Mouse (Mus musculus) stomach, embryonic 15.5 days (tissue): ENCODE data around the gene Galk1. TPM values are rescaled to one million over a fixed set of nuclear protein-coding genes. Genes with fewer than 3 reads are reported as not detected.

ENCODE experiments used
- ATAC-seq: fragments of 200-750 bp; cut with Nextera tagmentation; 2 replicates; pipeline ENCODE4 v1.8.0; 2017; ENCODE audit warnings: low read depth, moderate number of reproducible peaks, moderate TSS enrichment; ENCODE audit not compliant: insufficient read depth, low FRiP score
- H3K27ac ChIP-seq: fragments of 300-500 bp; sonication (generic); 2 replicates; pipeline ENCODE4 v1.5.1; 2015; ENCODE audit warnings: mild to moderate bottlenecking, inconsistent platforms
- H3K27me3 ChIP-seq: fragments of 300-500 bp; sonication (generic); replicated peaks from 2 replicates; pipeline ENCODE4 v1.6.1; 2015; ENCODE audit warnings: inconsistent platforms
- H3K36me3 ChIP-seq: fragments of 300-500 bp; sonication (generic); 2 replicates; pipeline ENCODE4 v1.6.1; 2015; ENCODE audit warnings: inconsistent platforms
- H3K4me1 ChIP-seq: fragments of 300-500 bp; sonication (generic); 2 replicates; pipeline ENCODE4 v1.6.1; 2015; ENCODE audit warnings: inconsistent platforms
- H3K4me2 ChIP-seq: fragments of 300-500 bp; sonication (generic); 2 replicates; pipeline ENCODE4 v1.6.1; 2015; ENCODE audit warnings: mild to moderate bottlenecking, inconsistent platforms
- H3K4me3 ChIP-seq: fragments of 300-500 bp; sonication (generic); replicated peaks from 2 replicates; pipeline ENCODE4 v1.5.1; 2015; ENCODE audit warnings: inconsistent platforms
- H3K9ac ChIP-seq: fragments of 300-500 bp; sonication (generic); 2 replicates; pipeline ENCODE4 v1.6.1; 2015; ENCODE audit warnings: inconsistent platforms
- H3K9me3 ChIP-seq: fragments of 300-500 bp; sonication (generic); 2 replicates; pipeline ENCODE4 v1.6.1; 2016; ENCODE audit warnings: inconsistent platforms
- WGBS: fragments of 180-500 bp; shearing (Covaris S2); methylation state at CpG from one replicate; pipeline ENCODE4 v1.1.7; 2015; 5-methylcytosine and 5-hydroxymethylcytosine counted together
- polyA plus RNA-seq: library from polyadenylated mRNA; unstranded; fragments of >200 nt; fragmentation: Nextera tagmentation; extraction: Ambion mirVana; gene quantifications from 2 replicates; pipeline ENCODE4 v1.2.1, GENCODE M21; 2015

Gene Galk1
- polyA plus RNA-seq, 1 experiment from 2014 or later, result 186 TPM

- no peak overlapping the region for H3K4me3 ChIP-seq
- H3K36me3 ChIP-seq, result peaks cover 13% of the 10 kb centered on the region; the same call in 1 of the 2 replicates
- no peaks in the 10 kb centered on the region for H3K27me3 ChIP-seq
- ATAC-seq, result no peak
- no peaks in the 10 kb centered on the region for H3K9me3 ChIP-seq
- no peak overlapping the region for H3K4me2 ChIP-seq
- no peak overlapping the region for H3K9ac ChIP-seq
- H3K27ac ChIP-seq, result no peak overlapping the region
- 85% methylated on average over 28 of the region's 28 CpGs for whole genome bisulfite sequencing
- H3K4me1 ChIP-seq, result peaks cover 18% of the 10 kb centered on the region
Measured at GRCm38 (mm10) chr11:116007095-116007850, 5.2 kb downstream of the Galk1 start.

GRCm38 (mm10) chr11:116005701-116006419 lies 6.7 kb downstream of the Galk1 start:
- Histone ChIP-seq H3K9me3 (no peaks in the 10 kb centered on the region), H3K9ac (0 out of 2 replicates have a peak overlapping the region, but pooled peaks have one; percentile 4), H3K4me1 (peaks cover 12% of the 10 kb centered on the region), H3K27me3 (no peaks in the 10 kb centered on the region), H3K36me3 (peaks cover 13% of the 10 kb centered on the region; the same call in 1 of the 2 replicates), H3K4me2 (peak overlapping the region; percentile 52), H3K4me3 (no peak overlapping the region), H3K27ac (peak overlapping the region; percentile 62; the same call in 1 of the 2 replicates)
- no peak; the same call in none of the 2 replicates for ATAC-seq
- WGBS, result 63% methylated on average over 9 of the region's 9 CpGs

- no peaks in the 10 kb centered on the region for H3K9me3 ChIP-seq
- no peaks in the 10 kb centered on the region for H3K27me3 ChIP-seq
- peak overlapping the region; percentile 62 for H3K27ac ChIP-seq
- H3K4me3 ChIP-seq, result peak overlapping the region; percentile 38
- 6% methylated on average over 54 of the region's 54 CpGs for WGBS
- ATAC-seq, result peak; percentile 79
- peaks cover 11% of the 10 kb centered on the region; the same call in 1 of the 2 replicates for H3K36me3 ChIP-seq
- peaks cover 11% of the 10 kb centered on the region for H3K4me1 ChIP-seq
- peak overlapping the region; percentile 52 for H3K4me2 ChIP-seq
- H3K9ac ChIP-seq, result peak overlapping the region; percentile 4; the same call in 1 of the 2 replicates
Measured at GRCm38 (mm10) chr11:116004840-116005700, 7.4 kb downstream of the Galk1 start.

GRCm38 (mm10) chr11:116004186-116004823 lies 8.2 kb downstream of the Galk1 start:
- peaks cover 11% of the 10 kb centered on the region for H3K4me1 ChIP-seq
- H3K9ac ChIP-seq, result no peak overlapping the region; the same call in 1 of the 2 replicates
- peaks cover 10% of the 10 kb centered on the region; the same call in 1 of the 2 replicates for H3K36me3 ChIP-seq
- H3K27me3 ChIP-seq, result no peaks in the 10 kb centered on the region
- ATAC-seq, result no peak
- peak overlapping the region; percentile 62 for H3K27ac ChIP-seq
- H3K9me3 ChIP-seq, result no peaks in the 10 kb centered on the region
- H3K4me2 ChIP-seq, result peak overlapping the region; percentile 52
- WGBS, result 31% methylated on average over 8 of the region's 8 CpGs
- H3K4me3 ChIP-seq, result peak overlapping the region; percentile 38

- H3K9me3 ChIP-seq, result no peaks in the 10 kb centered on the region
- no peak for ATAC-seq
- WGBS, result 84% methylated on average over 3 of the region's 3 CpGs
Measured at GRCm38 (mm10) chr11:116002894-116003293, 9.6 kb downstream of the Galk1 start.

GRCm38 (mm10) chr11:116001725-116002124 lies 10.8 kb downstream of the Galk1 start:
- Histone ChIP-seq H3K9me3 (no peaks in the 10 kb centered on the region), H3K9ac (no peak overlapping the region), H3K4me1 (peaks cover 11% of the 10 kb centered on the region), H3K27ac (no peak overlapping the region), H3K27me3 (no peaks in the 10 kb centered on the region), H3K36me3 (no peaks in the 10 kb centered on the region), H3K4me3 (no peak overlapping the region), H3K4me2 (no peak overlapping the region)
- ATAC-seq, result no peak
- WGBS, result 73% methylated on average over 6 of the region's 6 CpGs

More at GRCm38 (mm10) chr11:116002894-116003293, 9.6 kb downstream of the Galk1 start:
- H3K4me2 ChIP-seq, result no peak overlapping the region
- 0 out of 2 replicates have a peak, but pooled peaks cover 7% of the 10 kb centered on the region for H3K36me3 ChIP-seq
- H3K27me3 ChIP-seq, result no peaks in the 10 kb centered on the region
- no peak overlapping the region for H3K4me3 ChIP-seq
- H3K4me1 ChIP-seq, result peaks cover 11% of the 10 kb centered on the region
- no peak overlapping the region for H3K27ac ChIP-seq
- no peak overlapping the region for H3K9ac ChIP-seq

GRCm38 (mm10) chr11:116000607-116001006 lies 11.9 kb downstream of the Galk1 start:
- no peak for ATAC-seq
- WGBS, result 50% methylated on average over 10 of the region's 10 CpGs

GRCm38 (mm10) chr11:115999538-116000143 lies 12.9 kb downstream of the Galk1 start:
- Histone ChIP-seq H3K9ac (no peak overlapping the region), H3K4me2 (no peak overlapping the region), H3K27me3 (no peaks in the 10 kb centered on the region), H3K27ac (no peak overlapping the region), H3K4me1 (no peaks in the 10 kb centered on the region), H3K9me3 (no peaks in the 10 kb centered on the region), H3K4me3 (no peak overlapping the region), H3K36me3 (no peaks in the 10 kb centered on the region)
- 14% methylated on average over 14 of the region's 14 CpGs for WGBS
- ATAC-seq, result no peak

More at GRCm38 (mm10) chr11:116000607-116001006, 11.9 kb downstream of the Galk1 start:
- Histone ChIP-seq H3K4me3 (no peak overlapping the region), H3K9me3 (no peaks in the 10 kb centered on the region), H3K4me2 (no peak overlapping the region), H3K27ac (no peak overlapping the region), H3K36me3 (no peaks in the 10 kb centered on the region), H3K9ac (no peak overlapping the region), H3K4me1 (peaks cover 5% of the 10 kb centered on the region), H3K27me3 (no peaks in the 10 kb centered on the region)

GRCm38 (mm10) chr11:115999027-115999426 lies 13.5 kb downstream of the Galk1 start:
- Histone ChIP-seq H3K4me3 (no peak overlapping the region), H3K4me1 (no peaks in the 10 kb centered on the region), H3K4me2 (no peak overlapping the region), H3K9ac (no peak overlapping the region), H3K9me3 (no peaks in the 10 kb centered on the region), H3K27ac (no peak overlapping the region), H3K27me3 (no peaks in the 10 kb centered on the region), H3K36me3 (no peaks in the 10 kb centered on the region)
- WGBS, result 51% methylated on average over 7 of the region's 7 CpGs
- ATAC-seq, result no peak

GRCm38 (mm10) chr11:115997662-115998061 lies 14.9 kb downstream of the Galk1 start:
- H3K9me3 ChIP-seq, result no peaks in the 10 kb centered on the region
- H3K4me2 ChIP-seq, result no peak overlapping the region
- H3K27ac ChIP-seq, result no peak overlapping the region
- ATAC-seq, result no peak
- 62% methylated on average over 5 of the region's 5 CpGs for WGBS
- no peak overlapping the region for H3K9ac ChIP-seq
- H3K4me1 ChIP-seq, result no peaks in the 10 kb centered on the region
- no peaks in the 10 kb centered on the region for H3K36me3 ChIP-seq
- no peak overlapping the region for H3K4me3 ChIP-seq
- no peaks in the 10 kb centered on the region for H3K27me3 ChIP-seq

GRCm38 (mm10) chr11:115997047-115997446 lies 15.5 kb downstream of the Galk1 start:
- Histone ChIP-seq H3K4me1 (no peaks in the 10 kb centered on the region), H3K9ac (no peak overlapping the region), H3K4me2 (no peak overlapping the region), H3K27ac (no peak overlapping the region), H3K9me3 (no peaks in the 10 kb centered on the region), H3K4me3 (no peak overlapping the region), H3K27me3 (no peaks in the 10 kb centered on the region), H3K36me3 (no peaks in the 10 kb centered on the region)
- 69% methylated on average over 4 of the region's 4 CpGs for WGBS
- ATAC-seq, result no peak
